Mouse (Mus musculus) MN1 (cell line): ENCODE results near the gene Ube2h.
A peak's percentile ranks its signal among the peaks of the same experiment; 100 is the strongest.
"Not testable (repeated sequence)": the region's sequence is repeated elsewhere in the genome, so short reads cannot be mapped to it uniquely, and the experiment has no call there.

ENCODE experiments used
- DNase-seq: peaks from one replicate; pipeline ENCODE4 v3.0.0-alpha.2; 2016; ENCODE audit warnings: low spot score

Ube2h gene

GRCm38 (mm10) chr6:30243347-30244007 is 60.9 kb downstream of the Ube2h start:
- DNase-seq, result no peak

- DNase-seq, result no peak
Measured at GRCm38 (mm10) chr6:30242928-30243327, 61.4 kb downstream of the Ube2h start.

GRCm38 (mm10) chr6:30240105-30240504 is 64.2 kb downstream of the Ube2h start:
- DNase-seq, result no peak

GRCm38 (mm10) chr6:30239207-30239606 is 65.1 kb downstream of the Ube2h start:
- no peak for DNase-seq

GRCm38 (mm10) chr6:30238079-30238478 is 66.3 kb downstream of the Ube2h start:
- DNase-seq, result no peak

- DNase-seq, result peak; percentile 70
Measured at GRCm38 (mm10) chr6:30236564-30236963, 67.8 kb downstream of the Ube2h start.

GRCm38 (mm10) chr6:30231758-30232293 is 72.5 kb downstream of the Ube2h start:
- no peak for DNase-seq

- DNase-seq, result no peak
Measured at GRCm38 (mm10) chr6:30230246-30230645, 74.1 kb downstream of the Ube2h start.

GRCm38 (mm10) chr6:30228921-30229320 is 75.4 kb downstream of the Ube2h start:
- no peak for DNase-seq

- no peak for DNase-seq
Measured at GRCm38 (mm10) chr6:30228353-30228752, 76.0 kb downstream of the Ube2h start.

GRCm38 (mm10) chr6:30226971-30227700 is 77.2 kb downstream of the Ube2h start:
- no peak for DNase-seq

GRCm38 (mm10) chr6:30224693-30225092 is 79.6 kb downstream of the Ube2h start:
- DNase-seq, result no peak

- no peak for DNase-seq
Measured at GRCm38 (mm10) chr6:30222321-30222720, 82.0 kb downstream of the Ube2h start.

- no peak for DNase-seq
Measured at GRCm38 (mm10) chr6:30217581-30217980, 86.8 kb downstream of the Ube2h start.

GRCm38 (mm10) chr6:30212468-30212867 is 91.9 kb downstream of the Ube2h start:
- no peak for DNase-seq

- no peak for DNase-seq
Measured at GRCm38 (mm10) chr6:30211641-30212455, 92.5 kb downstream of the Ube2h start.

GRCm38 (mm10) chr6:30210788-30211187 is 93.6 kb downstream of the Ube2h start:
- DNase-seq, result peak; percentile 84

- no peak for DNase-seq
Measured at GRCm38 (mm10) chr6:30208844-30209243, 95.5 kb downstream of the Ube2h start.

GRCm38 (mm10) chr6:30205587-30206202 is 98.6 kb downstream of the Ube2h start:
- DNase-seq, result peak; percentile 81

- DNase-seq, result not testable (repeated sequence)
Measured at GRCm38 (mm10) chr6:30205180-30205538, 99.2 kb downstream of the Ube2h start.

GRCm38 (mm10) chr6:30204383-30205179 is 99.8 kb downstream of the Ube2h start:
- no peak for DNase-seq
